Comparison of ENCODE assay signal across 9 mouse cellular contexts in the genomic region with DNA sequence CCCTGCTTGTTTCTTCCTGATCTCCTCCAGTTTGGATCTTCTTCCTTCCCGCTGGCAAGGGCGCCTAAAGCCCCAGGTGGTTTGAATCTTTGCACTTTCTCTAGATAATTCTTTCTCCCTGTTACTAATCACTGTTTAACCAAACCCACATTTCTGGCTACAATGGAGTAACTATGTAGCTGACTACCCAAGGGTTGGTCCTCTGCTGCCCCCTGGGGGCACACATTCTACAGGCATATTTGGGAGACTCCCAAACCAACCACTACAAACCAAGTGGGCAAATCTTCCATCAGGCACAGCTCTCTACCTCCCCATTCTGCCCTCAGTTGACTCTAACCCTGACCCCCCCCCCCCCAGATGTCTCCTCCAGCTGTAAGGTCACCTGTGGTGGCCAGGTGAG.
DNase-seq lines count a peak whose midpoint lies in the region; TF ChIP-seq lines count a peak whose summit lies in the region.
"Had no signal": no experiment of that assay in that cellular context is flagged by ENCODE, and none has a peak within 500 bp of the region (broad histone marks: within the 10 kb centered on the region; RNA-seq: fewer than 3 reads in every experiment).

No protein-coding gene starts in this region.

- peak; percentile 75 for TF ChIP-seq CTCF in lung, adult 2 months (IDR thresholded peaks at IDR 0.05; ENCODE audit: insufficient read depth, low read length)

- TF ChIP-seq POLR2A in lung, adult 2 months (IDR thresholded peaks at IDR 0.05; ENCODE audit: borderline replicate concordance, extremely low read depth, low read depth, low read length): no peak

- WGBS in lung, adult 2 months: 31% methylated on average over 2 of the region's 2 CpGs

- H3K4me1 ChIP-seq in lung, adult 2 months (ENCODE audit: control insufficient read depth, insufficient read depth, low read length): no peaks in the 10 kb centered on the region
- H3K4me1 ChIP-seq: limb, embryonic 12.5 days had no signal

- DNase-seq in CD8-positive naive resting alpha-beta T cell, adult 2 months (ENCODE audit: low read depth in 2 of 2, low spot score in 2 of 2): peak; percentile 53 to 68
- peak; percentile 18 for DNase-seq in WW6 (ENCODE audit: low read depth, low spot score)
- DNase-seq in cerebellum, postnatal 36 days: peak; percentile 76 to 83
- DNase-seq in gastrocnemius, postnatal 25 days: peak; percentile 29
- peak; percentile 82 for DNase-seq in layer of hippocampus, adult 11-12 months (ENCODE audit: low spot score)
- peak; percentile 50 for DNase-seq in lung, adult 2 months
- peak; percentile 18 to 52 for DNase-seq in right cerebral cortex, postnatal 36 days (ENCODE audit: low spot score in 2 of 2)
- peak; percentile 15 for DNase-seq in yolk sac, embryonic 10.5 days (ENCODE audit: low spot score)

- no peak overlapping the region for H3K4me3 ChIP-seq in lung, adult 2 months (replicated peaks; ENCODE audit: extremely low read depth, low read depth, low read length)
- H3K4me3 ChIP-seq: limb, embryonic 12.5 days had no signal

Comparison
In these comparisons a context has a peak if more than half of its experiments do, and no peak if none do; other contexts are left out.
1. DNase-seq: peak in every context shown above with its lines; median percentile 82 in layer of hippocampus, adult 11-12 months; 80 in cerebellum, postnatal 36 days; 60 in CD8-positive naive resting alpha-beta T cell, adult 2 months; 50 in lung, adult 2 months; 35 in right cerebral cortex, postnatal 36 days; 29 in gastrocnemius, postnatal 25 days; 18 in WW6; 15 in yolk sac, embryonic 10.5 days.